Mouse (Mus musculus): ENCODE results near the gene Olfr213. TPM values are rescaled to one million over a fixed set of nuclear protein-coding genes. Genes with fewer than 3 reads are reported as not detected.
"Not testable (repeated sequence)": the region's sequence is repeated elsewhere in the genome, so short reads cannot be mapped to it uniquely, and the experiment has no call there.

Olfr213 gene
- not detected for total RNA-seq (2021)
- long read RNA-seq, experiment 1 = 0 reads
- long read RNA-seq, experiment 2 = 0 reads

DNA sequence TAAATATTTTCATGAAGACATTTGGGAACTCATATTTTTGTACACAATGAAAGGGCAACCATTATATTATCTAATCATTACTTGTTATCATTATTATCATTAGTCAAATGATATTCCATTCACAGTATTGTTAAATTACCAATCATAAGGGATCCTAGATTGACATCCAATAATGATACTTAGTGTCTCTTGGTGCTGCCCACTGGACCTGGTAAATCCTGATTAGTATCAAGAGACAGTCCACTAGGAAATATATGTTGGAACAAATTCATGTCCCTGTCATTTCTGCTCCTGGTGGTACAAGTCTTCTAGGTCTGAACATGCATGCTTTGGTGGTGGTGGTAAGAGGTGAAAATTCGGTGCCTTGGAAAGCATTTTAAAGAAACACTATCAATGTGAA, at the start of gene Olfr213:
Gene Olfr213 (plus strand): TSS at position 301 of the 400 bp plus-strand sequence.
- DNase-seq = no peak

GRCm38 (mm10) chr6:116488791-116489190, 49.5 kb upstream of the Olfr213 start, which contains the start of gene Olfr211:
Olfr211 (plus strand) TSS chr6:116489091.
- no peak for DNase-seq

- DNase-seq = no peak
These were observed 44.5 kb upstream of the Olfr213 start for GRCm38 (mm10) chr6:116493742-116494141.

DNA sequence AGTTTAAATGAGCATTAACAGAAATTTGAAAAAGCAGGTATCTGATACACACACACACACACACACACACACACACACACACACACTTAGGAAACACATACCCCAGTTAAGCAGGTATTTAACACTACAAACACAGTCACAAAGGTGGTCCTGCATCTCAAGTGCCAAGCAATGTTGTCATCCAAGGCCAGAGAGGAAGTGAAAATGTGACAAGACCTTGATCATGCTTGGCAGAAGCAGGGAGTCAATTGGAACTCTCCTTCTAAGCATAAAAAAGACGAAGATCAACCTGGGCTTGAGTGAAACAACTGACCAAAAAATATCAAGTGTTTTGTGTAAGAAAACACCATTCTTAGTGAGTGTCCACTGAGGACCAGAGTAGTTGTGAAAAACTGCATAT, 42.3 kb upstream of the Olfr213 start:
- no peak for DNase-seq

DNA sequence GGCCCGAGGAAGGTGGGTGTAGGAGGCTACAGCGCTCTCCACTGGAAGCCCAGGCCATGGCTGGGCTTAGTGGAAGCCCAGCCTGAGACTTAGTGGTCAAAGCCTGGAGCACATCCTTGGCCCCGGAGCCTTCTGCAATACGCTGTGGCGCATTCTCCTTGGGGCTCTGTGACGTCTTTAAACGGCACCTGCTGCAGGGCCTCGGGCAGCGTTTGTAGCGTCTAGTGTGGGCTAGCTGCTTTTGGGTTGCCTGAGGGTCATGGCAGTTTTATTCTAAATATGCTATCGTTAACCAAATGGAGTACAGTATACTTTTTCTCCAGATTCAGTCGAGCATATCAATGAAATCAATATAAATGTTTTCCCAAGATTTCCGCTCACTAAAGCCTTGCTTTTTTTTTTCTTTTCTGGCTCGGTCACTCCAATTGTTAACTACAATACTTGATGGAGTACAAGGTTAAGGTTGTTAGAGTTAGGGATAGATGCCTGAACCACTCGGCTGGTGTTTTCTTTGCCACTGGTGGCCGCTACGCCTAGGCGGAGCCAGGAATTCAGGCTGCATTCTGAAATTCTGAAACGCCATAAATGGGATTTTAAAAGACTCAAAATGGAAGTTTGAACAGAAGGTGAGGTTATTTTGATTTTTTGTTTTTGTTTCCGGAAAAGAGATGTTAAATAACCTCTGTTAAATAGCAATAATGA, 31.8 kb upstream of the Olfr213 start, which contains the start of gene Olfr212:
Gene Olfr212 (plus strand): TSS at position 215 of the 702 bp plus-strand sequence.
- DNase-seq = not testable (repeated sequence)

- no peak for DNase-seq
These were observed 23.4 kb upstream of the Olfr213 start for GRCm38 (mm10) chr6:116514832-116515231.

GRCm38 (mm10) chr6:116542500-116542899, 4.2 kb downstream of the Olfr213 start:
- no peak for DNase-seq

- DNase-seq = not testable (repeated sequence)
These were observed 12.6 kb downstream of the Olfr213 start, which contains the start of gene Gm5580 for GRCm38 (mm10) chr6:116550841-116551240. Gm5580 (plus strand) TSS chr6:116551141.

- DNase-seq = no peak
These were observed 15.7 kb downstream of the Olfr213 start, which contains the start of gene Olfr214 for GRCm38 (mm10) chr6:116553935-116554334. Olfr214 (plus strand) TSS chr6:116554235.

GRCm38 (mm10) chr6:116554952-116555351, 16.7 kb downstream of the Olfr213 start:
- no peak for DNase-seq

- DNase-seq = peak; percentile 32 to 68
These were observed 31.6 kb downstream of the Olfr213 start for GRCm38 (mm10) chr6:116569834-116570233.

- no peak for DNase-seq
These were observed 45.8 kb downstream of the Olfr213 start, which contains the start of gene Olfr215 for GRCm38 (mm10) chr6:116584095-116584494. Olfr215 (minus strand) TSS chr6:116584195.

Other genes starting within 250 kb of the Olfr213 start
- gene March8, start 200.4 kb upstream of the Olfr213 start, total RNA-seq (2021) = 10 to 100 TPM; 43.5 to 44.2 TPM
- gene Alox5, start 77.3 kb upstream of the Olfr213 start, total RNA-seq (2021) = 10 to 100 TPM; 11.8 to 13.9 TPM
- not detected for gene Olfr211, start 49.4 kb upstream of the Olfr213 start, total RNA-seq (2021)
- gene Olfr212, start 31.9 kb upstream of the Olfr213 start, total RNA-seq (2021) = under 1 TPM in 1 of 2 experiments, not detected in 1; 0.10 TPM
- gene Gm5580, start 12.7 kb downstream of the Olfr213 start, total RNA-seq (2021) = 1 to 10 TPM; 1.0 to 1.6 TPM
- gene Olfr214, start 15.8 kb downstream of the Olfr213 start, total RNA-seq (2021) = not detected
- gene Olfr215, start 45.7 kb downstream of the Olfr213 start, total RNA-seq (2021) = not detected
- 10 to 100 TPM; 16.1 to 19.7 TPM for gene Zfp422, start 90.5 kb downstream of the Olfr213 start, total RNA-seq (2021)
- 10 to 100 TPM; 84.2 to 90.4 TPM for gene Depp1, start 112.2 kb downstream of the Olfr213 start, total RNA-seq (2021)
- 1 to 10 TPM; 4.3 to 6.1 TPM for gene Rassf4, start 135.5 kb downstream of the Olfr213 start, total RNA-seq (2021)
- gene Tmem72, start 178.5 kb downstream of the Olfr213 start, total RNA-seq (2021) = under 1 TPM in 1 of 2 experiments, not detected in 1; 0.03 TPM

Measured in heart, adult 18-20 months (tissue).